Mouse (Mus musculus) Patski (cell line): Measurements from ENCODE around the gene Slc30a2. TPM values are rescaled to one million over a fixed set of nuclear protein-coding genes. Genes with fewer than 3 reads are reported as not detected.
A peak's percentile ranks its signal among the peaks of the same experiment; 100 is the strongest.

ENCODE experiments used
- ATAC-seq: fragments of 100-300 bp; one replicate; pipeline ENCODE4 v1.8.0; 2021
- CTCF ChIA-PET: fragments of 350-600 bp; sonication (Branson Sonifier 250); formaldehyde crosslinking; loops from one replicate; lab custom pipeline; 2022; ENCODE audit warnings: inconsistent platforms; lab: Charles Lee
- POLR2A ChIA-PET: fragments of 350-600 bp; sonication (Branson Sonifier 250); formaldehyde crosslinking; loops from one replicate; lab custom pipeline; 2022; ENCODE audit warnings: antibody characterized with exemption, inconsistent platforms; lab: Charles Lee
- DNase-seq: peaks from one replicate; pipeline ENCODE4 v3.0.0-alpha.2; 2011; ENCODE audit warnings: low read depth, low spot score
- H3K27me3 ChIP-seq: fragments of 371-371 bp; one replicate; pipeline ENCODE4 v1.5.1; 2021
- CTCF ChIP-seq: fragments of 100-300 bp; IDR thresholded peaks from one replicate; pipeline ENCODE4 v1.5.1; 2021
- in situ Hi-C: fragments of 300-500 bp; cut with MboI; formaldehyde crosslinking; loops from 3 replicates; pipeline ENCODE4 v1.11.1; 2018; ENCODE audit warnings: low pct_unique_long_range_greater_than_20kb, mixed read lengths
- polyA plus RNA-seq: library from polyadenylated mRNA; unstranded; gene quantifications from one replicate; pipeline ENCODE4 v1.2.3, GENCODE M21; 2021

Slc30a2 gene
- polyA plus RNA-seq, 1 experiment from 2014 or later = not detected

DNA sequence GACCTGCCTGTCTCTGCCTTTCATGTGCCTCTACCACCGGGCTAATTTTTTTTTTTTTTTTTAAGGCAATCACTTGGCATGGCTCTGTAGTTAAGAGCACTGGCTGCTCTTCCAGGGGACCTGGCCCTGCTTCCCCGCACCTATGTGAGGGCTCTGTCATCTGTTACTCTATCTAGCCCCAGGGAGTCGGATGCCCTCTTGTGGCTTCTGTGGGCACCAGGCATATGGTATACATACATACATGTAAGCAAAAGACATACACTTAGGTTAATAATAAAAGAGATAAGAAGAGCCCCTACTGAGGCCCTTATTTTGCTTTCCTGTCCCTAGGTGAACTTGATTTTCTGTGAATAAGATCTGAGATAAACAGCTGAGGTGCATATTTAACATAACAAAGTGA lies 1.6 kb downstream of the Slc30a2 start:
- no peak for TF ChIP-seq CTCF
- H3K27me3 ChIP-seq = no peaks in the 10 kb centered on the region
- ATAC-seq (no peak), DNase-seq (no peak)
- in situ Hi-C loops = no loop called here
- ChIA-PET CTCF (no interaction called here), POLR2A (no interaction called here)

DNA sequence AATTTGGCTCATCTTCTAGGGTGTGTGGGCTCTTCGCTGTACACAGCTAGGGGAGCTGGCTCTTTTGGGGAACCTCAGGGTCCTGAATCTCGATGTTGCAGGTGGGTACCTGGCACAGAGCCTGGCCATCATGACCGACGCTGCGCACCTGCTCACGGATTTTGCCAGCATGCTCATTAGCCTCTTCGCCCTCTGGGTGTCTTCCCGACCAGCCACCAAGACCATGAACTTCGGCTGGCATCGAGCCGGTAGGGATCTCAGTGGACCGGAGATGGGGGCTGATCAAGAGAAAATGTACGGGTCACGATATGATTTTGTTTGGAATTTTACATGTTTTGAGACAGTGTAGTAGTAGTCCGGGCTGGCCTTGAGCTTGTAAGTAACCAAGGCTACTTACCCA lies 2.8 kb downstream of the Slc30a2 start:
- DNase-seq = no peak
- ChIA-PET POLR2A (interaction anchor here (1.1 kb wide), 1 partner anchor 10 kb away, joined by 4 read pairs; no protein-coding TSS in a partner anchor), CTCF (no interaction called here)
- ATAC-seq = no peak
- TF ChIP-seq CTCF = no peak
- H3K27me3 ChIP-seq = no peaks in the 10 kb centered on the region
- in situ Hi-C loops = no loop called here

DNA sequence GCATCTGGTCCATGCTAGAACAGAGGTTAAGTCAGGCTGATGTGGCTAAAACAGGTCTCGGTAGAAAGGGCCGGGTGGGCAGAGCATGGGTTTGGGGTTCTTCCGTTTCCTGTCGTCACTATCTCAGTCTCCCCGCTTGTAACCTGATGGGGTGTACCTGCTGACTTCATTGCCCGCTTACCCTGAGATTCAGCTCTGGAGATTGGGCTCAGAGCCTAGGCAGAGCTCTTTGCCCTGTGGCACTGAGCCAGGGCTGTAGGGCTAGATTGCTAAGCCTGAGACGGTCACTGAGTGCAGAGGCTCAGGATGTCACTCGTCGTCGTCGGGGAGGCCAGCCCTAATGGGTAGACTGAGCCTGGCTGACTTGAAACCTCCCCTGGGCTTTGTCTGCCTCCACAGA lies 5.1 kb downstream of the Slc30a2 start:
- ATAC-seq (no peak), DNase-seq (no peak)
- TF ChIP-seq CTCF = no peak
- CTCF ChIA-PET = no interaction called here
- H3K27me3 ChIP-seq = no peaks in the 10 kb centered on the region
- POLR2A ChIA-PET = no interaction called here
- in situ Hi-C loops = no loop called here

DNA sequence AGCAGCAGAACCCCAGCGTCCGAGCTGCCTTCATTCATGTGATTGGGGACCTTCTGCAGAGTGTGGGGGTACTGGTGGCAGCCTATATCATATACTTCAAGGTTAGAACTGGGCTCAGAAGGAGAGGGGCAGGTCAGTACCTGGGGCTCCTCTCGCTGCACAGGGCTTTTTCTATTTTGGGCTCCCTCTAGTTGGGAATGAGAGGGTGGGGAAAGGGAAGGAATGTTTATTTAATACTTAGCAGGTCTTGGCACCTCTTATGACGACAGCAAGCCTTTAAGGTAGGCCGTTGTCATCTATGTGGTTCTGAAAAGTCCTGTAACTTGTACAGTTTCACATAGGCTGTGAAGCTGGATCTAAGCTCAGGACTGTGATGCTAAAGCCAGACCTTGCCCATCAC lies 5.6 kb downstream of the Slc30a2 start:
- no peak for TF ChIP-seq CTCF
- CTCF ChIA-PET = no interaction called here
- ATAC-seq = no peak
- no peaks in the 10 kb centered on the region for H3K27me3 ChIP-seq
- in situ Hi-C loops = no loop called here
- POLR2A ChIA-PET = no interaction called here
- DNase-seq = no peak

DNA sequence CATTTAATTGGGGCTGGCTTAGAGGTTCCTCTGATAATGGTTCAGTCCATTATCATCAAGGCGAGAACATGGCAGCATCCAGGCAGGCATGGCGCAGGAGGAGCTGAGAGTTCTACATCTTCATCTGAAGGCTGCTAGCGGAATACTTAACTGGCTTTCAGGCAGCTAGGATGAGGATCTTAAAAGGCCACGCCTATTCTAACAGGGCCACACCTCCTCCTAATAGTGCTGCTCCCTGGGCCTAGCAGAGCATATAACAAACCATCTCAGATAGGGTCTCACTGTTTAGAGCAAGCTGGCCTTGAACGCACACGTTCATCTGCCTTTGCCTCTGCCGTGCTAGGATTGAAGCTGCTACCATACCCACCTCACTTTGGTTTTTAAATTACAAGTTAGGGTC lies 6.8 kb downstream of the Slc30a2 start:
- no peaks in the 10 kb centered on the region for H3K27me3 ChIP-seq
- DNase-seq = no peak
- no peak for ATAC-seq
- ChIA-PET POLR2A (no interaction called here), CTCF (interaction anchor here (2.7 kb wide), 1 partner anchor 57 kb away, joined by 8 read pairs; no protein-coding TSS in a partner anchor)
- no peak for TF ChIP-seq CTCF
- in situ Hi-C loops = no loop called here

DNA sequence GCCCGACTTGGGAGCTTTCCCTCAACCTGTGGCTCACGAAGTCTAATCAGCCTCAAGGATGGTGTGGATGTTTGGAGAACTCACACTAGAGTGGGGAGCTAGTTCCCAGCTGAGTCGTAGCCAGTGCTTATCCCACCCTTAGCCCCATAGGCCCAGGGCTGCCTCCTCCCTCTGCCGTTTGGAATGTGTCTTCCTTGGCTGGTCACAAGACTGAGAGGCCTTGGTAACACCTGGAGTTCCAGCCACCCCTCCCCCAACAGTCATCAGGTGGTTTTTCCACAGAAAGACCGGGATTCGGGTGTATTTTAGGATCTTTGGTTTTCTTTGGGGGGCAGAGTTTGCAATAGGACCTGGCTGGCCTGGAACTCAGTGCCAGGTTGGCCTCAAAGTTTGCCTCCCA lies 7.7 kb downstream of the Slc30a2 start:
- in situ Hi-C loops = no loop called here
- POLR2A ChIA-PET = interaction anchor here (0.6 kb wide), 1 partner anchor 144 kb away, joined by 8 read pairs; no protein-coding TSS in a partner anchor
- H3K27me3 ChIP-seq = no peaks in the 10 kb centered on the region
- CTCF ChIA-PET = interaction anchor here (2.7 kb wide), 1 partner anchor 58 kb away, joined by 8 read pairs; no protein-coding TSS in a partner anchor
- ATAC-seq = no peak
- DNase-seq = no peak
- no peak for TF ChIP-seq CTCF

DNA sequence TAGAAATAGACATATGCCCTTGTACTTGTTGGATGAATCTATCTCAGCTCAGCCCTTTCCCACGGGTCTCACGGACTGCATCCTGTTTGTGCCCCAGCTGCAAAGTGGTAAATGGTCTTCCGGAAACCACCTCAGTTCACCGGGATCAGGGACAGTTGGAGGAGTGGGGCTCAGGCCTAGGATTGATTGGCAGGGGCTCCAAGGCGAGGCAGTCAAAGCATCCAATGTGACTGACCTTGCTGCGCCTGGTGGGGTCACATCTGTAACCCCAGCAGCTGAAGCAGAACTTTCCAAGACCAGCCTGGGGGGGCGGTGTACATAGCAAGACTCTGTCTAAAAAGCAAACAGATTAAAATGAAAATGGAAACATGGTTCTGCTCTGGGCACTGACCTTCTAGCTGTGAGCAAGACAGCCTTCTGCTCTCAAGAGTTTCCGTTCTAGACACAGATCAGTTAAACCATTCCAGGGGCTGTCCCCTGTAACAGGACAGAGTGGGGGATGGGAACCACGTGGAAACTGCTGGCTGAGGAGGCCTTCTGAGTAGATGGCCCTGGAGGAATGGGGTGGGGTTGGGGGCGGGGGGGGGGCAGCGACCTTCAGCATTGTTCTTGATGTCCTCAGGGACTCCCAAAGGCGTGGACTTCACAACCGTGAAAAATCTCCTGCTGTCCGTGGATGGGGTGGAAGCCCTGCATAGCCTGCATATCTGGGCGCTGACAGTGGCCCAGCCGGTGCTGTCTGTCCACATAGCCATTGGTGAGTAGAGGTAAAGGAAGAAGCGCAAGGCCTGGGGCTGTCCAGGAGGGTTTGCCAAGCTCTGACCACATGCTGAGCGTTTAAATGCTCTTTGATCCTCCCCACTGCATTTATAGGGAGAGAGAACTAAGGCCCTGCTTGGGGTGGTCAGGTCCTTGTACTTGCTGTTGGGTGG lies 8.6 kb downstream of the Slc30a2 start:
- TF ChIP-seq CTCF = no peak
- in situ Hi-C loops = no loop called here
- ATAC-seq = peak; percentile 47
- peak; percentile 46 for DNase-seq
- no peaks in the 10 kb centered on the region for H3K27me3 ChIP-seq
- ChIA-PET POLR2A (no interaction called here), CTCF (interaction anchor here (2.7 kb wide), 1 partner anchor 59 kb away, joined by 8 read pairs; no protein-coding TSS in a partner anchor)

DNA sequence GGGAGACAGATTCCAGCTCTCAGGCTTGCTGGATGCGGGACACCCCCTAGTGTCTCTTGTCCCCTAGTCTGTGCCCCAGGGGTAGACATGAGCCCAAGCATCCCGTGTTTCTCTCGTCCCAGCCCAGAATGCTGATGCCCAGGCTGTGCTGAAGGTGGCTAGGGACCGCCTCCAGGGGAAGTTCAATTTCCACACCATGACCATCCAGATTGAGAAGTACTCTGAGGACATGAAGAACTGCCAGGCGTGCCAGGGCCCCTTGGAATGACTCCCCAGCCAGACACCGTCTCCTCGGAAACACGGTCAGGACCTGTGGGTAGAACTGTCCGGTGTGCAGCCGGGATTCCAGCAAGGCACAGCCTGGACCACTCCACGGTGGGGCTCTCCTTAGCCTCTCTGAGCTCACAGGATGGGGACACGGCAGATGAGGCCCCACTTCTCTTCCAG lies 9.3 kb downstream of the Slc30a2 start:
- in situ Hi-C loops = no loop called here
- ChIA-PET POLR2A (no interaction called here), CTCF (interaction anchor here (2.7 kb wide), 1 partner anchor 59 kb away, joined by 8 read pairs; no protein-coding TSS in a partner anchor)
- no peaks in the 10 kb centered on the region for H3K27me3 ChIP-seq
- TF ChIP-seq CTCF = no peak
- DNase-seq = no peak
- peak; percentile 7 for ATAC-seq

DNA sequence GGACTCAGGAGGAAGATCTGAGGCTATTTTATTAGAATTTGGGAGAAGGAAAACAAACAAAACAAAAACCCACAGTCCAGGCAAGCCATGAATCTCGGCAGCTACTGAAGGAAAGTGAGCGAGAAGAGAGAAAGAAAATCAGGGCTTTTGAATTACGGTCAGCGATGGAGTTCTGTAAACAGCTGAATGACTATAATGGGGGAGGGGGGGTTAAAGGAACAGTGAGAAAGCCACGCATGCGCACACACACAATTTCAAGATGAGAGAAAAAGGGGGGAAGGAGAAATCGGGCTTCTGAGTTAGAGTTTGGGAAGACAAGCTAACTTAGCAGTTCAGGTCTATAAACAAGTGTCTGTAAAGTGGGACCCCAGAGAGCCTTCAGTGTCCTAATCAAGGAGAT lies 9.9 kb downstream of the Slc30a2 start:
- no peaks in the 10 kb centered on the region for H3K27me3 ChIP-seq
- in situ Hi-C loops = no loop called here
- DNase-seq = no peak
- no peak for TF ChIP-seq CTCF
- CTCF ChIA-PET = no interaction called here
- POLR2A ChIA-PET = no interaction called here
- no peak for ATAC-seq

DNA sequence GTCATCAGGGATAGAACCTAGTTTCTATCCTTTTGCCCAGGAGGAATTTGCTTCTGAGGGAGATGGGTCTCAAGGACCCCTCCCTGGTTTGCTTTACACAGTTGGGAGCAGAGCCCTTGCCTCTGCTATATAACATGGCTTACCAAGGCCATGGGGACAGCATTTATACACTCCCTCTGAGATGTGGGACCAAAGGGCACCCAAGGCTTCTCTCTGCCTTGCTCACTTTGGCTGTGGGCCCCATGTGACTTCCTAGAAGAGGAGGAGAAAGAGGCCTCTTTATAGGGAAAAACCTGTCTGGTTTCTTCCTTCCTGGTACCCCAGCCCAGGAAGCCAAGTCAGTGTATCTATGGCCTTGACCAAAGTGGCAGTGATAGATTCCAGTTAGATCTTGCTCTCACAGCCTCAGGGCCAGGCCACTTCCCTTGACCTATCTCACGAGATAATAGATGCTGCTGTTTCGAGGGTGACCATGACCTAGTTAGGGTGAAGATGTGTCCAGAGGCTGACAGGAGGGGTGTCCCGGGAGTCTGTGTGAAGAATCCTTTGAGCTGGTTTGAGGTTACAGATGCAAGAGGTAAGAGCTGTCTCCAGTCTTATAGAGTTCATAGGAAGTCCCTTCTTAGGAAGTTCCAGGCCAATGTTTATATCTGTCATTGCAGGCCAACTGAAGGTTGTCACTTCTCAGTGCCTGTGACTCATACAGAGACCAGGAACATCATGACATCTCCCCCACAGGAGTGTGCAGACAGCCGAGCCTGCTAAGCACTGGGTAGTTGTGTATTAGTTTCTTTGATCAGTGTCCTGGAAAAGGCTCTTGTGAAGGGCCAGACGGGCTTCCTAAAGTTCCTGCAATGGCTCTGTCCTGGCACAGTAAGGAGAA lies 10.8 kb downstream of the Slc30a2 start:
- H3K27me3 ChIP-seq = no peaks in the 10 kb centered on the region
- DNase-seq (no peak), ATAC-seq (no peak)
- CTCF ChIA-PET = no interaction called here
- TF ChIP-seq CTCF = no peak
- in situ Hi-C loops = no loop called here
- POLR2A ChIA-PET = no interaction called here
